Mouse (Mus musculus) cerebellum, adult 2 months (tissue): ENCODE data around the gene Spata31.

Source experiments
- CTCF ChIP-seq: fragments of 200-500 bp; IDR thresholded peaks from 2 replicates; pipeline ENCODE4 v1.5.1; 2011; ENCODE audit warnings: low read depth, mild to moderate bottlenecking, control low read depth, low read length, moderate library complexity, borderline replicate concordance; ENCODE audit not compliant: insufficient read depth
- POLR2A ChIP-seq: fragments of 200-500 bp; IDR thresholded peaks from 2 replicates; pipeline ENCODE4 v1.6.1; 2011; ENCODE audit warnings: low read length, control low read depth, borderline replicate concordance; ENCODE audit not compliant: insufficient read depth

DNA sequence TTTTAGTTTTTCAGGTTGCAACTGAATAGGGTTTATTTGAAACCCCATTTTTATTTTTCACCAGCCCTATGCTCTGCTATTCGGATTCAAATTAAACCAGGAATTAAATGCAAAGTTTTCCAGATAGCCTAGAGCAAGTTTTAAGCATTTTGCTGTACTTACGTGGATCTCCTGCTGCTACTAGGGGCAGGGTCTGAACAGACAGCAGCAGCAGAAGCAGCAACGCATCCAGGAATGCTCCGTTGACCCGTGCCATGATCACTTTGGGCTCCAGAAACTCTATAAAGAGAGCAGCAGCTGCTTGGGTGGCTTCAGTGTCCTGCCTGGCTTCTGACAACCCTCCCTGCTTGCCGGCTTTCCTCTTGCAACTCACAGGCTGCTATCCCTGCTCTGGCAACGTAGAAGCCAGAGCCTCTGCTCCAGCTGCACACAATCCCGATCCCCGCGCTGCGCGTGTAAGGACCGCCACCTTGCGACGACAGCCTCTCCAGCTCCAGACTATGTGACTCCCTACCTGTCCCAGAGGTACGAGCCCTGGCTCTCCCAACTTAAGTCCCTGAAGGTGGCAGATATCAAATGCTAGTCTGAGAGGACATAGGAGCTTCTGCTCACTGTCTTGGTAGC lies 13.5 kb upstream of the Spata31 start, which contains the start of gene Cntnap3:
- TF ChIP-seq CTCF (no peak), POLR2A (no peak)
